Mouse (Mus musculus) activated CD4-positive, CD25-positive, alpha-beta regulatory T cell, adult 9 weeks (primary cell): ENCODE results near the gene Tnfrsf25. TPM values are rescaled to one million over a fixed set of nuclear protein-coding genes. Genes with fewer than 3 reads are reported as not detected.

Experiments used
- polyA plus RNA-seq: library from polyadenylated mRNA; unstranded; fragments of 100-300 nt; shearing (Covaris generic); gene quantifications from one replicate; pipeline ENCODE4 v1.2.1, GENCODE M21; 2017

Tnfrsf25 gene
- polyA plus RNA-seq = 194 TPM

GRCm38 (mm10) chr4:152115921-152116612 is at the start of gene Tnfrsf25:
Gene Tnfrsf25 (plus strand): TSS chr4:152115934.

GRCm38 (mm10) chr4:152072121-152072601 is 43.6 kb upstream of the Tnfrsf25 start, which contains the start of gene Plekhg5:
Gene Plekhg5 (plus strand): TSS chr4:152072498.

GRCm38 (mm10) chr4:152151966-152152544 is 36.3 kb downstream of the Tnfrsf25 start, which contains the start of gene Espn:
Gene Espn (minus strand): TSS chr4:152152371.

GRCm38 (mm10) chr4:152158585-152159284 is 43.0 kb downstream of the Tnfrsf25 start, which contains the start of gene Hes2:
Gene Hes2 (plus strand): TSS chr4:152158867.

Other genes with a start within 250 kb of the Tnfrsf25 start
- gene Dnajc11, start 182.2 kb upstream of the Tnfrsf25 start, polyA plus RNA-seq = 49.1 TPM
- 116 TPM for gene Thap3, start 126.9 kb upstream of the Tnfrsf25 start, polyA plus RNA-seq
- 4.3 TPM for gene Phf13, start 119.7 kb upstream of the Tnfrsf25 start, polyA plus RNA-seq
- 1.4 TPM for gene Klhl21, start 107.1 kb upstream of the Tnfrsf25 start, polyA plus RNA-seq
- gene Zbtb48, start 88.3 kb upstream of the Tnfrsf25 start, polyA plus RNA-seq = 30.2 TPM
- not detected for gene Tas1r1, start 77.4 kb upstream of the Tnfrsf25 start, polyA plus RNA-seq
- gene Nol9, start 76.6 kb upstream of the Tnfrsf25 start, polyA plus RNA-seq = 6.3 TPM
- gene Plekhg5, start 43.4 kb upstream of the Tnfrsf25 start, polyA plus RNA-seq = 4.3 TPM
- 17.0 TPM for gene Espn, start 36.4 kb downstream of the Tnfrsf25 start, polyA plus RNA-seq
- not detected for gene Hes2, start 42.9 kb downstream of the Tnfrsf25 start, polyA plus RNA-seq
- gene Acot7, start 62.2 kb downstream of the Tnfrsf25 start, polyA plus RNA-seq = 149 TPM
- not detected for gene Gpr153, start 158.3 kb downstream of the Tnfrsf25 start, polyA plus RNA-seq
- gene Hes3, start 175.7 kb downstream of the Tnfrsf25 start, polyA plus RNA-seq = not detected
- gene Icmt, start 181.3 kb downstream of the Tnfrsf25 start, polyA plus RNA-seq = 5.0 TPM
- 0.59 TPM for gene Rnf207, start 203.1 kb downstream of the Tnfrsf25 start, polyA plus RNA-seq
- gene Rpl22, start 209.8 kb downstream of the Tnfrsf25 start, polyA plus RNA-seq = 589 TPM
- gene Chd5, start 222.7 kb downstream of the Tnfrsf25 start, polyA plus RNA-seq = 0.07 TPM